23 mouse cellular contexts compared by ENCODE assay signal in genomic region chr1:152139496-152139895, GRCm38 (mm10). TPM values are rescaled to one million over a fixed set of nuclear protein-coding genes. Genes with fewer than 3 reads are reported as not detected.
A peak's percentile ranks its signal among the peaks of the same experiment; 100 is the strongest.
DNase-seq lines count a peak whose midpoint lies in the region; ATAC-seq and TF ChIP-seq lines count a peak whose summit lies in the region.
"Had no signal": no experiment of that assay in that cellular context is flagged by ENCODE, and none has a peak within 500 bp of the region (broad histone marks: within the 10 kb centered on the region; RNA-seq: fewer than 3 reads in every experiment).

No protein-coding gene starts in this region.

- H3K4me2 ChIP-seq in kidney, postnatal 0 days (ENCODE audit: low read length): no peak overlapping the region
- no peak overlapping the region for H3K4me2 ChIP-seq in kidney, embryonic 16.5 days (replicated peaks; ENCODE audit: low read depth, low read length)
- H3K4me2 ChIP-seq: heart, embryonic 13.5 days; hindbrain, embryonic 12.5 days; liver, embryonic 11.5 days; neural tube, embryonic 15.5 days; stomach, embryonic 15.5 days had no signal

- H3K4me3 ChIP-seq in gastrocnemius, adult 2 months: no peak overlapping the region
- no peak overlapping the region for H3K4me3 ChIP-seq in kidney, postnatal 0 days (replicated peaks; ENCODE audit: low read depth, low read length)
- H3K4me3 ChIP-seq in kidney, embryonic 16.5 days (ENCODE audit: low read length): no peak overlapping the region
- H3K4me3 ChIP-seq: forebrain, embryonic 10.5 days; heart, embryonic 13.5 days; hindbrain, embryonic 12.5 days; neural tube, embryonic 15.5 days; stomach, embryonic 15.5 days had no signal

- H3K9me3 ChIP-seq in kidney, postnatal 0 days (replicated peaks; ENCODE audit: low read length): no peaks in the 10 kb centered on the region
- peaks cover 10% of the 10 kb centered on the region for H3K9me3 ChIP-seq in kidney, embryonic 16.5 days (ENCODE audit: low read length)
- H3K9me3 ChIP-seq: neural tube, embryonic 15.5 days; stomach, embryonic 15.5 days had no signal

- ATAC-seq in kidney, postnatal 0 days (replicated peaks; ENCODE audit: low FRiP score, low read depth): no peak
- no peak for ATAC-seq in kidney, embryonic 16.5 days (ENCODE audit: low FRiP score, low TSS enrichment)
- ATAC-seq: activated CD4-positive, CD25-positive, alpha-beta regulatory T cell, adult 4 months; forebrain, postnatal 0 days; midbrain, embryonic 16.5 days had no signal

- no peaks in the 10 kb centered on the region for H3K27me3 ChIP-seq in kidney, postnatal 0 days (ENCODE audit: insufficient read depth, low read length)
- no peaks in the 10 kb centered on the region for H3K27me3 ChIP-seq in kidney, embryonic 16.5 days (ENCODE audit: insufficient read depth, low read length)
- H3K27me3 ChIP-seq: heart, embryonic 13.5 days; hindbrain, embryonic 12.5 days; neural tube, embryonic 15.5 days; stomach, embryonic 15.5 days had no signal

- DNase-seq in gastrocnemius, adult 2 months: peak; percentile 25
- DNase-seq in gastrocnemius, postnatal 25 days: no peak
- DNase-seq in kidney, postnatal 0 days (ENCODE audit: low spot score): peak; percentile 7
- DNase-seq in adrenal gland, adult 8-10 months: peak; percentile 14
- peak; percentile 28 to 41 for DNase-seq in heart, postnatal 10 days
- no peak for DNase-seq in B cell, adult 2 months
- no peak for DNase-seq in layer of hippocampus, adult 18-20 months (ENCODE audit: low spot score in 2 of 2)
- DNase-seq: cerebellum, adult 11-12 months; cerebellum, postnatal 36 days; forebrain, postnatal 0 days; lung, adult 18-20 months; lung, postnatal 36 days; right cerebral cortex, postnatal 14 days had no signal

- 68% methylated on average over 4 of the region's 4 CpGs for WGBS in kidney, postnatal 0 days
- WGBS in kidney, embryonic 16.5 days: 74% methylated on average over 4 of the region's 4 CpGs

- no peak overlapping the region for H3K9ac ChIP-seq in kidney, postnatal 0 days (ENCODE audit: low read depth, low read length)
- no peak overlapping the region for H3K9ac ChIP-seq in kidney, embryonic 16.5 days (replicated peaks; ENCODE audit: low read length)
- H3K9ac ChIP-seq: forebrain, postnatal 0 days; heart, embryonic 13.5 days; hindbrain, embryonic 12.5 days; neural tube, embryonic 15.5 days; stomach, embryonic 15.5 days had no signal

- H3K4me1 ChIP-seq in kidney, postnatal 0 days (replicated peaks; ENCODE audit: insufficient read depth, low read length): no peaks in the 10 kb centered on the region
- H3K4me1 ChIP-seq in kidney, embryonic 16.5 days (ENCODE audit: insufficient read depth, low read length): no peaks in the 10 kb centered on the region
- H3K4me1 ChIP-seq: forebrain, embryonic 10.5 days; hindbrain, embryonic 12.5 days; neural tube, embryonic 15.5 days; stomach, embryonic 15.5 days had no signal

- no peak overlapping the region; the same call in 1 of the 2 replicates for H3K27ac ChIP-seq in gastrocnemius, adult 2 months
- H3K27ac ChIP-seq in kidney, postnatal 0 days: no peak overlapping the region
- no peak overlapping the region for H3K27ac ChIP-seq in kidney, embryonic 16.5 days (ENCODE audit: low read length)
- H3K27ac ChIP-seq: forebrain, embryonic 10.5 days; heart, embryonic 13.5 days; hindbrain, embryonic 12.5 days; neural tube, embryonic 15.5 days; stomach, embryonic 15.5 days had no signal

- TF ChIP-seq CTCF in gastrocnemius, adult 2 months (IDR thresholded peaks at IDR 0.05): no peak
- TF ChIP-seq CTCF in kidney, postnatal 0 days (IDR thresholded peaks at IDR 0.05; ENCODE audit: low read depth): no peak

- intact Hi-C loops in gastrocnemius, adult 2 months (cut with DNase I): loop anchor here (5.0 kb wide), 1 partner anchor 37 kb away; no protein-coding TSS in a partner anchor
- intact Hi-C loops in heart, postnatal 10 days (cut with DNase I): no loop called here

- H3K36me3 ChIP-seq in kidney, postnatal 0 days (ENCODE audit: insufficient read depth, low read length): no peaks in the 10 kb centered on the region
- H3K36me3 ChIP-seq in kidney, embryonic 16.5 days (ENCODE audit: insufficient read depth, low read length): no peaks in the 10 kb centered on the region
- H3K36me3 ChIP-seq: forebrain, embryonic 10.5 days; G1E; heart, embryonic 13.5 days; hindbrain, embryonic 12.5 days; neural tube, embryonic 15.5 days; stomach, embryonic 15.5 days had no signal

RNA-seq across cellular contexts. Expression of gene 1700025G04Rik, which starts 49.6 kb away (rescaled TPM):
- total RNA-seq in gastrocnemius, adult 2 months (2021): 10 to 100 TPM; 66.2 to 72.2 TPM
- 10 to 100 TPM; 61.5 to 64.0 TPM for total RNA-seq in gastrocnemius, postnatal 25 days (2021)
- 14.8 and 15.5 TPM in 2 replicates for polyA plus RNA-seq in kidney, postnatal 0 days (2015; fragmentation: Nextera tagmentation; extraction: Ambion mirVana)
- 13.7 and 15.4 TPM in 2 replicates for polyA plus RNA-seq in kidney, embryonic 16.5 days (2015; fragmentation: Nextera tagmentation; extraction: Ambion mirVana)
- total RNA-seq in adrenal gland, adult 8-10 months (2022): 10 to 100 TPM; 49.0 to 83.7 (median 64.8) TPM
- total RNA-seq in heart, postnatal 10 days (2021): 10 to 100 TPM; 56.4 to 60.5 TPM
- 10 to 100 TPM; 60.3 to 70.8 TPM for total RNA-seq in layer of hippocampus, adult 18-20 months (2021)
- polyA plus RNA-seq: G1E had no signal

Comparison
In these comparisons a context has a peak if more than half of its experiments do, and no peak if none do; other contexts are left out.
1. DNase-seq: peak in gastrocnemius, adult 2 months (single experiment), kidney, postnatal 0 days (single experiment), adrenal gland, adult 8-10 months (single experiment) and heart, postnatal 10 days (2 of 2); none in gastrocnemius, postnatal 25 days (single experiment), B cell, adult 2 months (0 of 2) and layer of hippocampus, adult 18-20 months (0 of 2).